Mouse (Mus musculus): ENCODE data around the gene Csnk1g2.

GRCm38 (mm10) chr10:80573944-80574343, 48.7 kb upstream of the Csnk1g2 start:
- no peak for TF ChIP-seq CTCF (conservative IDR thresholded peaks at IDR 0.05; ENCODE audit: insufficient read depth, insufficient read length, low read depth, low read length)
- no peak for TF ChIP-seq POLR2A (IDR thresholded peaks at IDR 0.05; ENCODE audit: low read depth, low read length)

All from kidney, adult 2 months (tissue).